21 mouse cellular contexts compared by ENCODE assay signal in genomic region chr5:115869198-115869597, GRCm38 (mm10). TPM values are rescaled to one million over a fixed set of nuclear protein-coding genes. Genes with fewer than 3 reads are reported as not detected.
A peak's percentile ranks its signal among the peaks of the same experiment; 100 is the strongest.
DNase-seq lines count a peak whose midpoint lies in the region; ATAC-seq lines count a peak whose summit lies in the region.
"Had no signal": no experiment of that assay in that cellular context is flagged by ENCODE, and none has a peak within 500 bp of the region (broad histone marks: within the 10 kb centered on the region; RNA-seq: fewer than 3 reads in every experiment).

No protein-coding gene starts in this region.

- DNase-seq in ES-CJ7 (ENCODE audit: low read depth, low spot score) (peak; percentile 53), ZHBTc4 (ENCODE audit: low read depth, low spot score) (peak; percentile 58)
- DNase-seq in frontal cortex, adult 2 months (ENCODE audit: extremely low spot score in 1 of 2, low spot score in 1 of 2) = no peak
- no peak for DNase-seq in gastrocnemius, postnatal 36 days
- DNase-seq: adrenal gland, adult 2 months; adrenal gland, postnatal 25 days; cerebellum, adult 18-20 months; cerebellum, adult 9-11 months; cerebellum, postnatal 36 days; forebrain, postnatal 0 days; gastrocnemius, adult 2 months; gastrocnemius, postnatal 25 days; heart, adult 11 months; heart, postnatal 36 days had no signal

- 0 out of 2 replicates have a peak overlapping the region, but pooled peaks have one; percentile 14 for H3K27ac ChIP-seq in hindbrain, embryonic 13.5 days
- H3K27ac ChIP-seq in hindbrain, embryonic 16.5 days (ENCODE audit: low read depth, low read length) = no peak overlapping the region
- H3K27ac ChIP-seq: embryonic facial prominence, embryonic 13.5 days; forebrain, embryonic 13.5 days; gastrocnemius, adult 2 months; heart, embryonic 13.5 days had no signal

- H3K27me3 ChIP-seq in hindbrain, embryonic 13.5 days = no peaks in the 10 kb centered on the region
- H3K27me3 ChIP-seq in hindbrain, embryonic 16.5 days (replicated peaks; ENCODE audit: control insufficient read depth, insufficient read depth, low read length) = no peaks in the 10 kb centered on the region
- H3K27me3 ChIP-seq: CH12.LX; embryonic facial prominence, embryonic 13.5 days; forebrain, embryonic 13.5 days; heart, embryonic 13.5 days had no signal

- H3K36me3 ChIP-seq in hindbrain, embryonic 13.5 days = no peaks in the 10 kb centered on the region
- H3K36me3 ChIP-seq in hindbrain, embryonic 16.5 days (ENCODE audit: control insufficient read depth, insufficient read depth, low read length) = no peaks in the 10 kb centered on the region; the same call in 1 of the 2 replicates

- H3K4me3 ChIP-seq in hindbrain, embryonic 13.5 days = no peak overlapping the region
- H3K4me3 ChIP-seq in hindbrain, embryonic 16.5 days (ENCODE audit: low read length) = no peak overlapping the region
- H3K4me3 ChIP-seq: embryonic facial prominence, embryonic 13.5 days; forebrain, embryonic 13.5 days; gastrocnemius, adult 2 months; heart, embryonic 13.5 days had no signal

- H3K9me3 ChIP-seq in hindbrain, embryonic 13.5 days = no peaks in the 10 kb centered on the region
- H3K9me3 ChIP-seq in hindbrain, embryonic 16.5 days (ENCODE audit: control insufficient read depth, low read length) = no peaks in the 10 kb centered on the region
- H3K9me3 ChIP-seq: embryonic facial prominence, embryonic 13.5 days; forebrain, embryonic 13.5 days; heart, embryonic 13.5 days had no signal

- intact Hi-C loops in gastrocnemius, postnatal 36 days (cut with DNase I) = no loop called here

- H3K4me2 ChIP-seq in hindbrain, embryonic 13.5 days = no peak overlapping the region
- H3K4me2 ChIP-seq in hindbrain, embryonic 16.5 days (ENCODE audit: low read length) = no peak overlapping the region
- H3K4me2 ChIP-seq: embryonic facial prominence, embryonic 13.5 days; forebrain, embryonic 13.5 days; heart, embryonic 13.5 days had no signal

- peaks cover 9% of the 10 kb centered on the region for H3K4me1 ChIP-seq in hindbrain, embryonic 13.5 days (replicated peaks)
- peaks cover 3% of the 10 kb centered on the region; the same call in 1 of the 2 replicates for H3K4me1 ChIP-seq in hindbrain, embryonic 16.5 days (ENCODE audit: control insufficient read depth, insufficient read depth, low read depth, low read length)
- H3K4me1 ChIP-seq: embryonic facial prominence, embryonic 13.5 days had no signal

- WGBS in hindbrain, embryonic 13.5 days = 81% methylated on average over 15 of the region's 15 CpGs
- WGBS in hindbrain, embryonic 16.5 days = 72% methylated on average over 15 of the region's 15 CpGs

- ATAC-seq in hindbrain, embryonic 13.5 days (ENCODE audit: low FRiP score) = no peak
- ATAC-seq in hindbrain, embryonic 16.5 days = no peak
- ATAC-seq: forebrain, embryonic 13.5 days; intestine, embryonic 16.5 days had no signal

- H3K9ac ChIP-seq in hindbrain, embryonic 13.5 days = no peak overlapping the region
- no peak overlapping the region for H3K9ac ChIP-seq in hindbrain, embryonic 16.5 days (ENCODE audit: low read depth, low read length)
- H3K9ac ChIP-seq: embryonic facial prominence, embryonic 13.5 days; forebrain, embryonic 13.5 days; forebrain, postnatal 0 days; heart, embryonic 13.5 days had no signal

RNA-seq across cellular contexts. Expression of gene Cit, which starts 24.1 kb away (rescaled TPM):
- 16.3 and 17.7 TPM in 2 replicates for polyA plus RNA-seq in hindbrain, embryonic 13.5 days (2015; fragmentation: Nextera tagmentation; extraction: Ambion mirVana)
- 32.0 and 39.8 TPM in 2 replicates for polyA plus RNA-seq in hindbrain, embryonic 16.5 days (2015; fragmentation: Nextera tagmentation; extraction: Ambion mirVana)
- polyA plus RNA-seq in frontal cortex, adult 2 months (2012; rRNA removed) = 59.5 and 60.6 TPM in 2 replicates
- total RNA-seq in gastrocnemius, postnatal 36 days (2021) = 1 to 10 TPM in 1 of 2 experiments, under 1 TPM in 1; 0.69 to 1.2 TPM

Comparison
In these comparisons a context has a peak if more than half of its experiments do, and no peak if none do; other contexts are left out.
1. DNase-seq: peak in ES-CJ7 (single experiment) and ZHBTc4 (single experiment); none in frontal cortex, adult 2 months (0 of 2) and gastrocnemius, postnatal 36 days (0 of 2).